Mouse (Mus musculus) forebrain, embryonic 16.5 days (tissue): ENCODE results near the gene Gm17067. TPM values are rescaled to one million over a fixed set of nuclear protein-coding genes. Genes with fewer than 3 reads are reported as not detected.
"Not testable (repeated sequence)": the region's sequence is repeated elsewhere in the genome, so short reads cannot be mapped to it uniquely, and the experiment has no call there.

Experiments
- ATAC-seq: fragments of 200-750 bp; cut with Nextera tagmentation; 2 replicates; pipeline ENCODE4 v1.8.0; 2017; ENCODE audit warnings: mild to moderate bottlenecking, moderate library complexity
- H3K27ac ChIP-seq: fragments of 300-500 bp; sonication (generic); 2 replicates; pipeline ENCODE4 v1.5.1; 2014; ENCODE audit warnings: low read length, control low read depth
- H3K27me3 ChIP-seq: fragments of 300-500 bp; sonication (generic); replicated peaks from 2 replicates; pipeline ENCODE4 v1.6.1; 2014; ENCODE audit warnings: low read length; ENCODE audit not compliant: control insufficient read depth, insufficient read depth
- H3K36me3 ChIP-seq: fragments of 300-500 bp; sonication (generic); 2 replicates; pipeline ENCODE4 v1.6.1; 2014; ENCODE audit not compliant: control insufficient read depth, insufficient read depth
- H3K4me1 ChIP-seq: fragments of 300-500 bp; sonication (generic); replicated peaks from 2 replicates; pipeline ENCODE4 v1.6.1; 2014; ENCODE audit warnings: low read length; ENCODE audit not compliant: control insufficient read depth, insufficient read depth
- H3K4me2 ChIP-seq: fragments of 300-500 bp; sonication (generic); 2 replicates; pipeline ENCODE4 v1.6.1; 2014; ENCODE audit warnings: mild to moderate bottlenecking, low read length, control low read depth
- H3K4me3 ChIP-seq: fragments of 300-500 bp; sonication (generic); replicated peaks from 2 replicates; pipeline ENCODE4 v1.5.1; 2014; ENCODE audit warnings: mild to moderate bottlenecking, low read length, control low read depth
- H3K9ac ChIP-seq: fragments of 300-500 bp; sonication (generic); replicated peaks from 2 replicates; pipeline ENCODE4 v1.6.1; 2014; ENCODE audit warnings: low read depth, low read length, control low read depth
- H3K9me3 ChIP-seq: fragments of 300-500 bp; sonication (generic); 2 replicates; pipeline ENCODE4 v1.6.1; 2016; ENCODE audit warnings: low read length; ENCODE audit not compliant: control insufficient read depth
- WGBS: fragments of 180-500 bp; shearing (Covaris S2); extraction: QIAGEN DNeasy Blood & Tissue Kit; methylation state at CpG from one replicate; pipeline ENCODE4 v1.1.7; 2014; 5-methylcytosine and 5-hydroxymethylcytosine counted together
- polyA plus RNA-seq: library from polyadenylated mRNA; unstranded; fragments of >200 nt; fragmentation: Nextera tagmentation; extraction: Ambion mirVana; gene quantifications from 2 replicates; pipeline ENCODE4 v1.2.1, GENCODE M21; 2015

The Gm17067 gene
- polyA plus RNA-seq, result not detected in 2 replicates

- not testable (repeated sequence) for H3K27ac ChIP-seq, H3K9ac ChIP-seq, H3K36me3 ChIP-seq, H3K27me3 ChIP-seq, ATAC-seq, H3K9me3 ChIP-seq, H3K4me1 ChIP-seq, H3K4me2 ChIP-seq, H3K4me3 ChIP-seq
- WGBS, result 93% methylated on average over 4 of the region's 4 CpGs
Measured at GRCm38 (mm10) chr7:42726917-42727316, at the start of gene Gm17067. TSS of gene Gm17067 (minus strand) at chr7:42727017.

GRCm38 (mm10) chr7:42749836-42750235 is 23.0 kb upstream of the Gm17067 start:
- ATAC-seq, result no peak

GRCm38 (mm10) chr7:42738536-42739210 is 11.9 kb upstream of the Gm17067 start:
- Histone ChIP-seq H3K9me3 (peaks cover 5% of the 10 kb centered on the region; the same call in 1 of the 2 replicates), H3K4me1 (no peaks in the 10 kb centered on the region), H3K9ac (no peak overlapping the region), H3K27me3 (no peaks in the 10 kb centered on the region), H3K4me3 (no peak overlapping the region), H3K4me2 (no peak overlapping the region), H3K27ac (no peak overlapping the region), H3K36me3 (no peaks in the 10 kb centered on the region)
- ATAC-seq, result no peak
- 89% methylated on average over 10 of the region's 10 CpGs for WGBS

More at GRCm38 (mm10) chr7:42749836-42750235, 23.0 kb upstream of the Gm17067 start:
- H3K9ac ChIP-seq, result no peak overlapping the region
- WGBS, result 53% methylated on average over 20 of the region's 20 CpGs
- no peaks in the 10 kb centered on the region for H3K4me1 ChIP-seq
- H3K9me3 ChIP-seq, result peaks cover 4% of the 10 kb centered on the region; the same call in 1 of the 2 replicates
- no peak overlapping the region for H3K4me3 ChIP-seq
- H3K27ac ChIP-seq, result no peak overlapping the region
- H3K36me3 ChIP-seq, result no peaks in the 10 kb centered on the region
- H3K27me3 ChIP-seq, result no peaks in the 10 kb centered on the region
- no peak overlapping the region for H3K4me2 ChIP-seq

GRCm38 (mm10) chr7:42693251-42693650 is 33.6 kb downstream of the Gm17067 start:
- not testable (repeated sequence) for ATAC-seq, H3K27me3 ChIP-seq, H3K4me1 ChIP-seq, H3K27ac ChIP-seq, H3K9me3 ChIP-seq, H3K36me3 ChIP-seq
- WGBS, result 4% methylated on average over 4 of the region's 4 CpGs
- Histone ChIP-seq H3K9ac (peak overlapping the region; percentile 71; the same call in 1 of the 2 replicates), H3K4me3 (peak overlapping the region; percentile 59), H3K4me2 (peak overlapping the region; percentile 55)

GRCm38 (mm10) chr7:42692362-42693158 is 34.3 kb downstream of the Gm17067 start, which contains the start of gene Zfp975:
TSS of gene Zfp975 (minus strand) at chr7:42692742.
- not testable (repeated sequence) for H3K27me3 ChIP-seq, H3K9me3 ChIP-seq, H3K36me3 ChIP-seq, H3K4me1 ChIP-seq, H3K27ac ChIP-seq
- Histone ChIP-seq H3K9ac (peak within 1 kb of the TSS; percentile 71), H3K4me3 (peak within 1 kb of the TSS; percentile 59), H3K4me2 (peak within 1 kb of the TSS; percentile 55)
- peak; percentile 100 for ATAC-seq
- 1% methylated on average over 23 of the region's 23 CpGs for WGBS

GRCm38 (mm10) chr7:42680081-42680480 is 46.7 kb downstream of the Gm17067 start:
- ATAC-seq, H3K4me1 ChIP-seq, H3K36me3 ChIP-seq, H3K9ac ChIP-seq, H3K9me3 ChIP-seq, H3K4me3 ChIP-seq, H3K27ac ChIP-seq, H3K4me2 ChIP-seq, H3K27me3 ChIP-seq: not testable (repeated sequence)
- WGBS, result 92% methylated on average over 6 of the region's 6 CpGs

- not testable (repeated sequence) for H3K4me2 ChIP-seq, H3K27me3 ChIP-seq, H3K4me1 ChIP-seq, H3K4me3 ChIP-seq, H3K36me3 ChIP-seq, H3K9ac ChIP-seq, H3K27ac ChIP-seq, ATAC-seq, H3K9me3 ChIP-seq
Measured at GRCm38 (mm10) chr7:42679646-42680045, 47.2 kb downstream of the Gm17067 start.

GRCm38 (mm10) chr7:42660140-42660539 is 66.7 kb downstream of the Gm17067 start:
- not testable (repeated sequence) for H3K9ac ChIP-seq, H3K4me2 ChIP-seq, H3K27ac ChIP-seq, H3K36me3 ChIP-seq, H3K9me3 ChIP-seq, H3K27me3 ChIP-seq, H3K4me1 ChIP-seq, ATAC-seq, H3K4me3 ChIP-seq
- 72% methylated on average over 5 of the region's 5 CpGs for WGBS
